ENCODE assay signal across 1 mouse cellular context in the genomic region with DNA sequence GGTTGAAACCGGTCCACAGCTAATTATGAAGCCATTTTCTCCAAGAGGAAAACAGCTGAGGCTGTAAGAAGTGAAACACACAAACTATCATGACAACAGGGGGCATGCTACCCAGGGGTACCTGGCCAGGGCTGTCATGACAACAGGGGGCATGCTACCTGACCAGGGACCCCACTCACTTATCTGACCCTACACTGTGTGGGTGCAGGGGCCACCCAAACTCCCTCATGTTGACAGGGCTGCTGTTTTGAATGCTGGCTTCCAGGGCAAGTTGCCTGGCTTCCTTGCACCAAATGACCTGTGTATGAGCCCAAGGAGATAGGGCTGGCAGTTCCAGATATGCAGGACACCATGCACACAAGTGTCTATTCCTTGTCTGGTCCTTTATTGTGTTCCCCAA.
TF ChIP-seq lines count a peak whose summit lies in the region.

No protein-coding gene starts in this region.

TF ChIP-seq in MEL, 35 proteins besides CTCF, POLR2A, EP300 and RAD21:
- no peak for TF ChIP-seq POLR2AphosphoS2 (IDR thresholded peaks at IDR 0.05; ENCODE audit: low read length)
- 0 out of 2 replicates have a peak, but pooled peaks have one; percentile 5 for TF ChIP-seq TAL1 (IDR thresholded peaks at IDR 0.05; ENCODE audit: low read length)
- TF ChIP-seq MAFK (IDR thresholded peaks at IDR 0.05; ENCODE audit: borderline replicate concordance, low read depth, low read length), result no peak
TF ChIP-seq in MEL: peak in this region for 1.
